Mouse (Mus musculus): ENCODE results near the gene Asb13.

DNA sequence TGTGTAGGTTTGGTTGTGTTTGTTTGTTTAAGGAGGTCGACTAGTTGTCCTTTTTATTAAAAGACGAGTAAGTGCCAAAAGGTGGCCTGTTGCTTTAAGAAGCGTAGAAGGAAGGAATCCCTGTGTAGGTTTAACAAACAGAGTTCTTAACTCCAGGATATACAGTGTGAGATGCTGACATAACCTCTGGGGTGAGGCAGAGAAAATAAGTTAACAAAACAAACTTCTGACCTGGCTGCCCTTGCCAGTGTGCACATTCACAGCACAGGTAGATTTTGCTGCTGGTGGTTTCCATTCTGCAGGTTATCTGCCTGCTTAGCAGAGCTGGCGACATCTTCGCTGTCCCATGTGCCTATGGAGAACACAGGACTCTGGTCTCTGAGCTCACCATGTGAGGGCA, 8.7 kb downstream of the Asb13 start:
- TF ChIP-seq CTCF (IDR thresholded peaks at IDR 0.05; ENCODE audit: low read depth, low read length) (no peak), TAL1 (conservative IDR thresholded peaks at IDR 0.05; ENCODE audit: low read depth, low read length) (no peak), GATA1 (IDR thresholded peaks at IDR 0.05; ENCODE audit: borderline replicate concordance, low read length) (no peak), POLR2AphosphoS5 (IDR thresholded peaks at IDR 0.05; ENCODE audit: insufficient replicate concordance, low read depth, low read length) (no peak)

Measured in G1E (cell line).